Mouse (Mus musculus): ENCODE results near the gene Dclk1. TPM values are rescaled to one million over a fixed set of nuclear protein-coding genes. Genes with fewer than 3 reads are reported as not detected.

Gene Dclk1
- total and polyA plus RNA-seq, 3 experiments = 0.55 TPM; not detected in 2

GRCm38 (mm10) chr3:55404751-55405150, 162.6 kb downstream of the Dclk1 start:
- H3K36me3 ChIP-seq (replicated peaks) = no peaks in the 10 kb centered on the region
- no peaks in the 10 kb centered on the region for H3K4me1 ChIP-seq (ENCODE audit: insufficient read depth, low read depth, low read length)
- peaks cover 29% of the 10 kb centered on the region for H3K9me3 ChIP-seq (replicated peaks)
- no peak for ATAC-seq (ENCODE audit: extremely low read depth, insufficient number of reproducible peaks, low FRiP score, poor library complexity, severe bottlenecking)
- no peak overlapping the region for H3K4me3 ChIP-seq (ENCODE audit: low read depth, low read length)
- TF ChIP-seq CTCF (IDR thresholded peaks at IDR 0.05; ENCODE audit: low read depth, low read length) = no peak
- no peak for TF ChIP-seq GATA1 (IDR thresholded peaks at IDR 0.05; ENCODE audit: borderline replicate concordance, low read length)
- no peak for TF ChIP-seq TAL1 (conservative IDR thresholded peaks at IDR 0.05; ENCODE audit: low read depth, low read length)
- TF ChIP-seq POLR2AphosphoS5 (IDR thresholded peaks at IDR 0.05; ENCODE audit: insufficient replicate concordance, low read depth, low read length) = no peak
- no peak for TF ChIP-seq GATA2 (IDR thresholded peaks at IDR 0.05; ENCODE audit: borderline replicate concordance, low read depth, low read length)
- no peak for DNase-seq (ENCODE audit: low spot score)
- H3K27me3 ChIP-seq (ENCODE audit: insufficient read depth, low read length) = no peaks in the 10 kb centered on the region

- H3K36me3 ChIP-seq (replicated peaks) = no peaks in the 10 kb centered on the region
- no peak for TF ChIP-seq GATA2 (IDR thresholded peaks at IDR 0.05; ENCODE audit: borderline replicate concordance, low read depth, low read length)
- no peak for TF ChIP-seq GATA1 (IDR thresholded peaks at IDR 0.05; ENCODE audit: borderline replicate concordance, low read length)
- TF ChIP-seq TAL1 (conservative IDR thresholded peaks at IDR 0.05; ENCODE audit: low read depth, low read length) = no peak
- no peak for TF ChIP-seq POLR2AphosphoS5 (IDR thresholded peaks at IDR 0.05; ENCODE audit: insufficient replicate concordance, low read depth, low read length)
- no peak for TF ChIP-seq CTCF (IDR thresholded peaks at IDR 0.05; ENCODE audit: low read depth, low read length)
- H3K4me3 ChIP-seq (ENCODE audit: low read depth, low read length) = no peak overlapping the region
- H3K27me3 ChIP-seq (ENCODE audit: insufficient read depth, low read length) = no peaks in the 10 kb centered on the region
- ATAC-seq (ENCODE audit: extremely low read depth, insufficient number of reproducible peaks, low FRiP score, poor library complexity, severe bottlenecking) = no peak
- peaks cover 29% of the 10 kb centered on the region for H3K9me3 ChIP-seq (replicated peaks)
- no peaks in the 10 kb centered on the region for H3K4me1 ChIP-seq (ENCODE audit: insufficient read depth, low read depth, low read length)
- DNase-seq (ENCODE audit: low spot score) = no peak
These were observed 164.5 kb downstream of the Dclk1 start for GRCm38 (mm10) chr3:55406616-55407015.

- TF ChIP-seq POLR2AphosphoS5 (IDR thresholded peaks at IDR 0.05; ENCODE audit: insufficient replicate concordance, low read depth, low read length) (no peak), GATA1 (IDR thresholded peaks at IDR 0.05; ENCODE audit: borderline replicate concordance, low read length) (no peak), CTCF (IDR thresholded peaks at IDR 0.05; ENCODE audit: low read depth, low read length) (no peak), TAL1 (conservative IDR thresholded peaks at IDR 0.05; ENCODE audit: low read depth, low read length) (no peak), GATA2 (IDR thresholded peaks at IDR 0.05; ENCODE audit: borderline replicate concordance, low read depth, low read length) (no peak)
- Histone ChIP-seq H3K36me3 (replicated peaks) (no peaks in the 10 kb centered on the region), H3K27me3 (ENCODE audit: insufficient read depth, low read length) (no peaks in the 10 kb centered on the region), H3K9me3 (replicated peaks) (peaks cover 24% of the 10 kb centered on the region), H3K4me1 (ENCODE audit: insufficient read depth, low read depth, low read length) (no peaks in the 10 kb centered on the region), H3K4me3 (ENCODE audit: low read depth, low read length) (no peak overlapping the region)
- ATAC-seq (ENCODE audit: extremely low read depth, insufficient number of reproducible peaks, low FRiP score, poor library complexity, severe bottlenecking) (no peak), DNase-seq (ENCODE audit: low spot score) (no peak)
These were observed 169.4 kb downstream of the Dclk1 start for GRCm38 (mm10) chr3:55411547-55411946.

- no peak overlapping the region for H3K4me3 ChIP-seq (ENCODE audit: low read depth, low read length)
- H3K36me3 ChIP-seq (replicated peaks) = no peaks in the 10 kb centered on the region
- no peaks in the 10 kb centered on the region for H3K27me3 ChIP-seq (ENCODE audit: insufficient read depth, low read length)
- DNase-seq (ENCODE audit: low spot score) (no peak), ATAC-seq (ENCODE audit: extremely low read depth, insufficient number of reproducible peaks, low FRiP score, poor library complexity, severe bottlenecking) (no peak)
- no peaks in the 10 kb centered on the region for H3K4me1 ChIP-seq (ENCODE audit: insufficient read depth, low read depth, low read length)
- TF ChIP-seq CTCF (IDR thresholded peaks at IDR 0.05; ENCODE audit: low read depth, low read length) (no peak), TAL1 (conservative IDR thresholded peaks at IDR 0.05; ENCODE audit: low read depth, low read length) (no peak), GATA2 (IDR thresholded peaks at IDR 0.05; ENCODE audit: borderline replicate concordance, low read depth, low read length) (no peak), GATA1 (IDR thresholded peaks at IDR 0.05; ENCODE audit: borderline replicate concordance, low read length) (no peak), POLR2AphosphoS5 (IDR thresholded peaks at IDR 0.05; ENCODE audit: insufficient replicate concordance, low read depth, low read length) (no peak)
- peaks cover 19% of the 10 kb centered on the region for H3K9me3 ChIP-seq (replicated peaks)
These were observed 173.4 kb downstream of the Dclk1 start for GRCm38 (mm10) chr3:55415527-55415950.

GRCm38 (mm10) chr3:55418845-55419244, 176.7 kb downstream of the Dclk1 start:
- no peaks in the 10 kb centered on the region for H3K36me3 ChIP-seq (replicated peaks)
- no peaks in the 10 kb centered on the region for H3K27me3 ChIP-seq (ENCODE audit: insufficient read depth, low read length)
- no peak for DNase-seq (ENCODE audit: low spot score)
- H3K4me1 ChIP-seq (ENCODE audit: insufficient read depth, low read depth, low read length) = no peaks in the 10 kb centered on the region
- no peak overlapping the region for H3K4me3 ChIP-seq (ENCODE audit: low read depth, low read length)
- TF ChIP-seq TAL1 (conservative IDR thresholded peaks at IDR 0.05; ENCODE audit: low read depth, low read length) = no peak
- no peak for TF ChIP-seq POLR2AphosphoS5 (IDR thresholded peaks at IDR 0.05; ENCODE audit: insufficient replicate concordance, low read depth, low read length)
- no peak for TF ChIP-seq GATA1 (IDR thresholded peaks at IDR 0.05; ENCODE audit: borderline replicate concordance, low read length)
- TF ChIP-seq CTCF (IDR thresholded peaks at IDR 0.05; ENCODE audit: low read depth, low read length) = no peak
- TF ChIP-seq GATA2 (IDR thresholded peaks at IDR 0.05; ENCODE audit: borderline replicate concordance, low read depth, low read length) = no peak
- no peak for ATAC-seq (ENCODE audit: extremely low read depth, insufficient number of reproducible peaks, low FRiP score, poor library complexity, severe bottlenecking)
- H3K9me3 ChIP-seq (replicated peaks) = peaks cover 38% of the 10 kb centered on the region

GRCm38 (mm10) chr3:55419334-55419733, 177.2 kb downstream of the Dclk1 start:
- H3K4me3 ChIP-seq (ENCODE audit: low read depth, low read length) = no peak overlapping the region
- H3K27me3 ChIP-seq (ENCODE audit: insufficient read depth, low read length) = no peaks in the 10 kb centered on the region
- H3K4me1 ChIP-seq (ENCODE audit: insufficient read depth, low read depth, low read length) = no peaks in the 10 kb centered on the region
- no peak for DNase-seq (ENCODE audit: low spot score)
- no peaks in the 10 kb centered on the region for H3K36me3 ChIP-seq (replicated peaks)
- TF ChIP-seq GATA1 (IDR thresholded peaks at IDR 0.05; ENCODE audit: borderline replicate concordance, low read length) (no peak), TAL1 (conservative IDR thresholded peaks at IDR 0.05; ENCODE audit: low read depth, low read length) (no peak), GATA2 (IDR thresholded peaks at IDR 0.05; ENCODE audit: borderline replicate concordance, low read depth, low read length) (no peak), POLR2AphosphoS5 (IDR thresholded peaks at IDR 0.05; ENCODE audit: insufficient replicate concordance, low read depth, low read length) (no peak), CTCF (IDR thresholded peaks at IDR 0.05; ENCODE audit: low read depth, low read length) (no peak)
- no peak for ATAC-seq (ENCODE audit: extremely low read depth, insufficient number of reproducible peaks, low FRiP score, poor library complexity, severe bottlenecking)
- peaks cover 41% of the 10 kb centered on the region for H3K9me3 ChIP-seq (replicated peaks)
